Mouse (Mus musculus): ENCODE measurements around the gene Tdrd9.

The Tdrd9 gene

DNA sequence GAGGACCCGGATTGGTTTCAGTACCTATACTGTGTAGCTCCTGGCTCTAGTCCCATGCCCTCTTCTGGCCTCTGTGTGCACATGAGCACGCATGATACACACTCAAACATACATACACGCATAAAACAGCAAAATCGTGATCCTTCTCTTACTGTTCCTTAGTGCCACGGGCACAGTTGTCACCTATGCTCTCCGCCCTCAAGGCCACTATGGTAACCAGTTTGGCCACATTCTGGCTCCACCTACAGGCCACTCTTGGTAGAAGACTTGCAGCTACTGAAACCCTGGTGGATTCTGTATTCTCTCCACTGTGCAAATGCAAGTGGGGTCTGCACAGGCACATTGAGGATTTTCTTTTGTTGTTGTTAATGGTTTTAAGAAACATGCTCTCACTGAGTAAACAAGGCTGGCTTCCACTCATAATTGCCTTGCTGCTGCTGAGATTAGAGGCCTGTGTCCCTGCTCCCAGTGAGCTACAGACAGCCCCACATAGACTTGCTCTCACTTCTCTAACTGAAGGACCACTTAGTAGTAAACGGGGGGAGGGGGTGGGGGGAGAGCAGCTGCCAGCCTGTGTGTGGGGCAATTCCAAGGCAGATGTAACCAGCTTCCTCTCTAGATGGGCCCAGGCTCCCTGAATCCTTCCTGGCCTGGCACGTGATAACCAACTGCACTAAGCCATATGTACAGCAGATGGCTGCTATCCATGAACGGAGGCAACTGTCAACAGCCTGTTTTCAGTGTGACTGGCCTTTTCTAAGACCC, 13.1 kb upstream of the Tdrd9 start:
- peak; percentile 53 for DNase-seq (ENCODE audit: low read depth, low spot score)

DNA sequence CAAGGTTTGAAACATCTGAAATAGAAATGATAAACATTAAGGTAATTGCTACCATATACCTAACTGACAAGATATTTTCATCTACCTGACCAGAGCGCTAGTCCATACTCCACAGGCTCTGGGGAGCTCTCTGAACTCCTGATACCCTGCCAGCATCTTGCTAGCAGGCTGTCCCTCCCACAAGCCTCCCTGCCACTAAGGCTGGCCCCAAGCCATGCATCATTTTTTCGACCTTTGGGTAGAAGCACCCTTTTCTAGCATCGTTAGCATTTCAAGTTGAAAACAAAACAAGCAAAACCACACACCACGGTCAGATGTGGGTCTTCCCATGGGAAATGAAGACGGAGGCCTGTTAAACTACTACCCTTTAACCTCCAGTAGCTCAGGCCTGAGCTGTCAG, 8.0 kb upstream of the Tdrd9 start:
- no peak for DNase-seq (ENCODE audit: low read depth, low spot score)

DNA sequence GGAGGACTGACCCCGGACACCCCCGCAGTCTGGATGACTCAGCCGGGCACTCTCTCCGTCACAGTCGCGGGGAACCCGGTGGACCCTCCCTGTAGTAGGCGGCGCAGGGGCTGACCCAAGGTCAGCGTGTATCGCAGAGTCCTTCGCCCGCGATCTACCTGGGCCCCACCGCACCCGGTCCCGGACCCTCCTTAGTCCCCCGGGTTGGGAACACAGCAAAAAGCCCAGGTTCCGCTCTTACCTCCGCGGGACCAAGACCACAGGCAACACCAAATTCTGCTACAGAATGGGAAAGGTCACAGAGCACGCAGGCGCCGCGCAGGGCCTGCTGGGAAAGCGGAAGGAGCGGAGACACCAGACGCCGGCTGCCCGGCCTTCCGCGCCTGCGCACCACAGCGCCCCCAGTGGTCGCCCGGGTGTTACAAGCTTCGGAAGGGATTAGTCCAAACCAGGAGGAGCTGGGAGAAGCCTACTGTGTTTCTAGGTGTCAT, 4.6 kb upstream of the Tdrd9 start, which contains the start of gene Atp5mpl:
Gene Atp5mpl, minus strand, starts transcription at position 295 of the 491 bp plus-strand sequence.
- DNase-seq (ENCODE audit: low read depth, low spot score), result peak; percentile 89

DNA sequence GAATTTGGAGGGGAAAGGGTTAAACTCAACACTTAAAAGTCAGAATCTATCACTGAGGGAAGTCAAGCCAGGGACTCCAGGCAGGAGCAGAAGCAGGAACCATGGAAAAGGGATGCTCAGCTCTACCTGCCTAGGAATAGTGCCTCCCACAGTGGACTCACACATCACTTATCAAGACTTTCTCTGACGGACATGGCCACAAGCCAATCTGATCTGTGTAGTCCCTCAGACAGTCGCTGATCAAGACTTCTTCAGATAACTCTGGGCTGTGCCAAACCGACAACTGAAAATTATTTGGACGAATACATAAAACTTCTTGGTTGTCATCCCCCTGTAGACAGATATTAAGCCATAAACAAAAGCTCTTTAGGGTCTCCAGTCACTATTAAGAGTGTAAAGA, 1.3 kb upstream of the Tdrd9 start:
- DNase-seq (ENCODE audit: low read depth, low spot score), result no peak

DNA sequence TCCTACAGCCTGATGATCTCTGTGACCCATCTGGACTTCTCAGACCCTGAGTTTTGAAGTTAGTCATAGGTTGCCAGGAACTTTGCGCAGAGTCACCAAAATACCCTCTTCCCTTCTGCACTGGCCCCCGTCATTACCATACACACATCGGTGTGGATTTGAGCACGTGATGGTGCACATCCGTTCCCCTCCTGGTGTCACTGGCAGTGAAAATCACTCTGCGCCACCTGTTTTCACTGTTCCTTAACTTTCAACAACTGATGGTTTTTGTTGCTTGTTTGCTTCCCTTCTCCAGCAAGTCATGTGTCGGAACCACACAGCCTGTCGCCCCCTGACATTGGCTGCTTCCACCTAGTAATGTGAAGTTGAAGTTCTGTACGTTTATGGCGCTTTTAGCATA, 1.1 kb downstream of the Tdrd9 start:
- no peak for DNase-seq (ENCODE audit: low read depth, low spot score)

GRCm38 (mm10) chr12:111974578-111974977, 3.2 kb downstream of the Tdrd9 start:
- no peak for DNase-seq (ENCODE audit: low read depth, low spot score)

DNA sequence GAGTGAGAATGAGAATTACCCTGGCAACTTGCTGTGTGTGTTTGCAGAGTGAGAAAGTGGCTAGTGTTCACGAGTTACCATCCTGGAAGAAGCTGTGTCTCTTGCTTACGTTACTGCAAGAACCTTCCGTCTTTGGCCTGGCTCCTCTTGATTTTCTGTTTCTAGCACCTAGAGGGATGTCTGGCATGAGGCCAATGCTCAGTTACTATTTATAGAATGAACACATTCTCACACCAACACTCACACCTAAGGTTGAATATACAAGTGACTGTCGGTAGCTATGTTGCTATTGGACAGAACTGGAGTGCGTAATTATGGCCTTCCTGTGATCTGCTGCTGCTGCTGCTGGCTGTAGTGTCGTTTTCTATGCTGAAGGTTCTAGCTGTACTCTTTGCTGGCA, 5.8 kb downstream of the Tdrd9 start:
- DNase-seq (ENCODE audit: low read depth, low spot score), result no peak

DNA sequence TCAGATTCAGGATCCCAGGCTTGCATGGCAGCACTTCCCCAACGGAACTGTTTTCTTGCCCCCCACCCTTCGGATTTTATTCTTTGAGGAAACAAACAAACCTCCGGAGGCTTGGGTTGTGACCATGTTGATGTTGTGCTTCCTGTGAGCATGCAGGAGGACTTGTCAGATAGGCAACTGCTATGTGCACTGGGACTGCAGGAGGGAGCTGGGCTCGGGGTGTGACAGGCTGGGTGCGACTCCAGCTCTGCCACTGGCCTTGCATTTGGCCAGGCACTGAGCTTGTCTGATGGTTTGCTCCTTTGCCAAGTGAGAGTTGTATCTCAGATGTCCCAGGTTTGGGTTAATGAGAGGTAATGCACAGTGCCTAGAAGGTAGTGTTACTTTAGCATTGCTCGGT, 6.9 kb downstream of the Tdrd9 start:
- DNase-seq (ENCODE audit: low read depth, low spot score), result no peak

- DNase-seq (ENCODE audit: low read depth, low spot score), result no peak
Observed at GRCm38 (mm10) chr12:111980887-111981367, 9.6 kb downstream of the Tdrd9 start, which contains the start of gene Rd3l. Gene Rd3l, minus strand, starts transcription at chr12:111981317.

GRCm38 (mm10) chr12:111981831-111982230, 10.5 kb downstream of the Tdrd9 start:
- no peak for DNase-seq (ENCODE audit: low read depth, low spot score)

DNA sequence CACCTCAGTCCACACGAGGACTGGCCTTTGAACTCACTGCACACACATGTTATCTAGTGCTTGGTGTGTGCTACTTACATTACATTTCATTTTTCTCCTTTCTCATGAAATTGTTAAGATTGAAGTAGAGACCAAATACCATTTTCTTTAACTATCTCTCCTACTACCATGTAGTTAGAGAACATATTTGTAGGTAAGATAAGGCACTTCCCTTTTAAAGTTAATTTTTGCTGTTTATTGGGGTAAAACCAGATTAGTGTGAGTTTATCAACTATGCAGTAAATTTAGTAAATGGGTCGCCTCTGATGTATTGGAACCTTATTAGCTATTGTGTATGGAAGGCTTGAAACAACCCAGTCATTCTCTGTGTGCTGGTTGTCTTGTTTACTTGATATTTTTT, 11.8 kb downstream of the Tdrd9 start:
- no peak for DNase-seq (ENCODE audit: low read depth, low spot score)

GRCm38 (mm10) chr12:111986756-111987155, 15.4 kb downstream of the Tdrd9 start:
- DNase-seq (ENCODE audit: low read depth, low spot score), result no peak

GRCm38 (mm10) chr12:111992626-111993025, 21.3 kb downstream of the Tdrd9 start:
- no peak for DNase-seq (ENCODE audit: low read depth, low spot score)

- DNase-seq (ENCODE audit: low read depth, low spot score), result no peak
Observed at GRCm38 (mm10) chr12:111995161-111995560, 23.8 kb downstream of the Tdrd9 start.

DNA sequence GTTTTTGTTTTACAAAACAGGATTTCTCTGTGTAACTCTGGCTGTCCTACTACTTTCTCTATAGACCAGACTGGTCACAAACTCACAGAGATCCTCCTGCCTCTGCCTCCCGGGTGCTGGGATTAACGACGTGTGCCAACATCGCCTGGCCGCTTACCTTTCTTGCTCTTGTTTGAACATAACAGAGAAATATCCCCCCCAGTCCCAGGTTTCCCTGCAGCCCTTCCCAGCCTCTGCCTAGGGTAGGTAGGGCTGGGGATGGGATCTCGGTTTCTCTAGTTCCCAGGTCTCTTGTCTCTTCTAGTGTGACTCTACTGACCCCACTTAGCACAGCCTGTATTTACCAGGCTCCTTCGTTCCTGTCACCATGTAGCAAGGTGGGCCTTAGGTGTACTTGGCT, 28.4 kb downstream of the Tdrd9 start:
- no peak for DNase-seq (ENCODE audit: low read depth, low spot score)

GRCm38 (mm10) chr12:112001223-112001622, 29.9 kb downstream of the Tdrd9 start:
- DNase-seq (ENCODE audit: low read depth, low spot score), result peak; percentile 85

DNA sequence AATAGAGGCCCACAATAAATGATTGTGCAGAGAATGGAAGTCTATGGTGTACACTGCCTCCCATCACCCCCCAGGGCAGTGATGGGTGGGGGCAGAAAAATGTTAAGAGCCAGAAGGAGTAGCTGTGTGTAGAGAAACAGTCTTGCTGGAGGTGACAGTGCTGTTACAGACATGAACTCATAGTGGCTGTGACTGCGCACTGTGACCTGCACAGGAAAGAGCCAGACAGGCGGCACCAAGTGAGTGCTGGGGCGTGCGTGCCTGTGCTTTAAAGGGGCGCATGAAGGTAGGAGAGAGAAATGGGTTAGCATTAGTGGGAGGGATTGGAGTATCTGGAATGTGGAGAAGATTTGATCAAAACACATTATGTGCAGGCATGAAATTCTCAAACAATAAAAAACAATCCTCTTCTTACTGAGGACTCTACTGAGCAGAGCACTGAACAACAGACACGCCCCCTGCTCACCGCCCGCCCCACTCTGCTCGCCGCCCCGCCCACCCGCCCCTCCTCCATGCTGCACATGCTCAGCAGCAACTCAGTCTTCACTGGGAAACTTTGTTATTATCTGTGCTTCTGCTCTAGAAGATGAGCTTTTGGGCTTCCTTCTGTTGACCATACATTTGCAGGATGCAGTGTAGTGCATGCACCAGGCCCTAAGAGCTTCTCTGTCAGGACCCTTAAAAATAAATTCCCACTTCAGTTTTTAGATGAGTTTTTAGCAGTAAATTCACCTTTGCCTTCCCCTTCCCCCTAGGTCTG, 41.3 kb downstream of the Tdrd9 start:
- DNase-seq (ENCODE audit: low read depth, low spot score), result no peak

GRCm38 (mm10) chr12:112013271-112013801, 42.0 kb downstream of the Tdrd9 start:
- no peak for DNase-seq (ENCODE audit: low read depth, low spot score)

- no peak for DNase-seq (ENCODE audit: low read depth, low spot score)
Observed at GRCm38 (mm10) chr12:112016346-112016745, 45.0 kb downstream of the Tdrd9 start.

DNA sequence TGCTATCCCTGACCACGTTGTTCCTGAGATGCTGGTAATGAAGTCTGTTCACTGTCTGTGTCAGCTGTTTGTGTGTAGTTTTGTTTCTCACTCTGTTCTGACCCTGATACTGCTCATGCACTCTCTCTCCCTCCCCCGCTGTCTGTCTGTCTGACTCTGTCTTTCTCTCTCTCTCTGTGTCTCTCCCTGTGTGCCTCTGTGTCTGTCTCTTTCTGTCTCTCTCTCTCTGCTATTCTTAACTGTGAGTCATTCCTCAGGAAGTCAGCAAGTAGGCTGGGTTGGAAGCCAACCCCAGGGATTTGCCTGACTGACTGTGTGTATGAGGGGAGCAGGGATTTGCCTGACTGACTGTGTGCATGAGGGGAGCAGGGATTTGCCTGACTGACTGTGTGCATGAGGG, 51.9 kb downstream of the Tdrd9 start:
- no peak for DNase-seq (ENCODE audit: low read depth, low spot score)

DNA sequence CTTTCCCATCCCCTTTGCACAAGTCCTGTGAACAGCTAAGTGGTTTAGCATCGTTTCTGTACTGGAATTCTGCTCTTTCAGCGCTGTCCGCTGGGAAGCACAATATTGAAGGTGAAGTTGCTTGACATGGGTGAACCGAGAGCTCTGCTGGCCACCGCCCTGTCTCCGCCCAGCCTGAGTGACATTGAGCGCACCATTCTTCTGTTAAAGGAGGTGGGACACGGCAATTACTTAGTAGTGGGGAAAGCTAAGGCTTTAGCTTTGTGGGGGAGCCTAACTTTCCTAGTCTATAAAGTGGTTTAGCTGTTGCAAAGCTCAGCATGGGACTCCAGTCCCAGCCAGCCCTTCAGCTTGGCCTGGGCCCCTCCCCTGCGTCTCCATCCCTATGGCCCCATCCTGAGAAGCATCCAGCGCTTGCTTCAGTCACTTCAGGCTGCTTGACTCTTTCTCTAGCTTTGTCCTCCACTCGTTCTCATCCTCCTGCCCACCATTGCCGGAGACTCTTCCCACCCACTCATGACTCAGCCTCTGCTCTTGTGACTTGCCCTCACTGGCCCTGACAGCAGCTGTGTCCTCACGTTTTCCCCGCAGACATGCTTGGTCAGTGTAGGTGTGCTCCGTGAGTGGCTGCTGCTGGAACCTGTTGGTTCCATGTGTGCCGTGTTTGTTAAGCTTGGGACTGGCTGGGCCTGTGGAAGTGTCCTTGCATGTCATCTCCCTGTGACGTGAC, 53.4 kb downstream of the Tdrd9 start:
- DNase-seq (ENCODE audit: low read depth, low spot score), result no peak

- no peak for DNase-seq (ENCODE audit: low read depth, low spot score)
Observed at GRCm38 (mm10) chr12:112025457-112025856, 54.1 kb downstream of the Tdrd9 start.
